8 mouse cellular contexts compared by ENCODE assay signal in genomic region chr12:14315780-14316179, GRCm38 (mm10).
DNase-seq lines count a peak whose midpoint lies in the region; ATAC-seq lines count a peak whose summit lies in the region.

No protein-coding gene starts in this region.

- no peak overlapping the region for H3K27ac ChIP-seq in embryonic facial prominence, embryonic 14.5 days (replicated peaks; ENCODE audit: low read depth, low read length)
- no peak overlapping the region for H3K27ac ChIP-seq in embryonic facial prominence, embryonic 10.5 days (replicated peaks)
- H3K27ac ChIP-seq in lung, embryonic 15.5 days = no peak overlapping the region

- no peaks in the 10 kb centered on the region for H3K36me3 ChIP-seq in embryonic facial prominence, embryonic 14.5 days (ENCODE audit: control insufficient read depth, insufficient read depth, low read length)
- no peaks in the 10 kb centered on the region for H3K36me3 ChIP-seq in embryonic facial prominence, embryonic 10.5 days (replicated peaks)
- no peaks in the 10 kb centered on the region for H3K36me3 ChIP-seq in lung, embryonic 15.5 days

- no peaks in the 10 kb centered on the region for H3K9me3 ChIP-seq in embryonic facial prominence, embryonic 14.5 days (ENCODE audit: control insufficient read depth, low read length)
- no peaks in the 10 kb centered on the region for H3K9me3 ChIP-seq in embryonic facial prominence, embryonic 10.5 days
- H3K9me3 ChIP-seq in lung, embryonic 15.5 days = no peaks in the 10 kb centered on the region

- peak; percentile 79 for DNase-seq in embryonic facial prominence, embryonic 14.5 days (ENCODE audit: low spot score)
- DNase-seq in embryonic facial prominence, embryonic 10.5 days (ENCODE audit: low spot score) = no peak
- DNase-seq in retina, postnatal 1 day = peak; percentile 7
- no peak for DNase-seq in retina, embryonic 14.5 days (ENCODE audit: low spot score)
- DNase-seq in heart, postnatal 10 days = peak; percentile 52
- no peak for DNase-seq in Muller cell, postnatal 12 days (ENCODE audit: inconsistent ontology term)
- DNase-seq in gastrocnemius, postnatal 25 days = no peak

- no peaks in the 10 kb centered on the region for H3K4me1 ChIP-seq in embryonic facial prominence, embryonic 14.5 days (ENCODE audit: control insufficient read depth, insufficient read depth, low read length)
- no peaks in the 10 kb centered on the region for H3K4me1 ChIP-seq in embryonic facial prominence, embryonic 10.5 days
- H3K4me1 ChIP-seq in lung, embryonic 15.5 days = 0 out of 2 replicates have a peak, but pooled peaks cover 6% of the 10 kb centered on the region

- intact Hi-C loops in heart, postnatal 10 days (cut with DNase I) = loop anchor here (2.0 to 10.0 kb wide), 3 partner anchors 163 to 711 kb away; partner anchors contain the start of gene Fam84a

- no peaks in the 10 kb centered on the region for H3K27me3 ChIP-seq in embryonic facial prominence, embryonic 14.5 days (replicated peaks; ENCODE audit: control insufficient read depth, insufficient read depth, low read length)
- no peaks in the 10 kb centered on the region for H3K27me3 ChIP-seq in embryonic facial prominence, embryonic 10.5 days (replicated peaks; ENCODE audit: low read depth, poor library complexity, severe bottlenecking)
- no peaks in the 10 kb centered on the region for H3K27me3 ChIP-seq in lung, embryonic 15.5 days

- 55% methylated on average over 5 of the region's 5 CpGs for WGBS in embryonic facial prominence, embryonic 14.5 days
- WGBS in embryonic facial prominence, embryonic 10.5 days = 75% methylated on average over 5 of the region's 5 CpGs
- WGBS in lung, embryonic 15.5 days = 29% methylated on average over 5 of the region's 5 CpGs

- ATAC-seq in embryonic facial prominence, embryonic 14.5 days (ENCODE audit: low read depth) = 0 out of 2 replicates have a peak, but pooled peaks have one; percentile 55
- ATAC-seq in lung, embryonic 15.5 days (ENCODE audit: borderline replicate concordance, extremely low read depth, low FRiP score, low TSS enrichment) = peak; percentile 70; the same call in 1 of the 2 replicates

- no peak overlapping the region for H3K4me2 ChIP-seq in embryonic facial prominence, embryonic 14.5 days (ENCODE audit: low read depth, low read length)
- no peak overlapping the region for H3K4me2 ChIP-seq in lung, embryonic 15.5 days

- H3K9ac ChIP-seq in embryonic facial prominence, embryonic 14.5 days (ENCODE audit: low read depth, low read length) = no peak overlapping the region
- H3K9ac ChIP-seq in lung, embryonic 15.5 days = no peak overlapping the region

- H3K4me3 ChIP-seq in embryonic facial prominence, embryonic 14.5 days (ENCODE audit: low read depth, low read length) = no peak overlapping the region
- H3K4me3 ChIP-seq in embryonic facial prominence, embryonic 10.5 days = no peak overlapping the region
- H3K4me3 ChIP-seq in lung, embryonic 15.5 days = no peak overlapping the region

Comparison
In these comparisons a context has a peak if more than half of its experiments do, and no peak if none do; other contexts are left out.
1. DNase-seq: peak in embryonic facial prominence, embryonic 14.5 days (single experiment), retina, postnatal 1 day (single experiment) and heart, postnatal 10 days (2 of 2); none in embryonic facial prominence, embryonic 10.5 days (single experiment), retina, embryonic 14.5 days (single experiment), Muller cell, postnatal 12 days (single experiment) and gastrocnemius, postnatal 25 days (single experiment).